Mouse (Mus musculus): Measurements from ENCODE around the gene Tollip.
A peak's percentile ranks its signal among the peaks of the same experiment; 100 is the strongest.
"Not testable (repeated sequence)": the region's sequence is repeated elsewhere in the genome, so short reads cannot be mapped to it uniquely, and the experiment has no call there.

The Tollip gene

GRCm38 (mm10) chr7:141928642-141929041 lies 10.3 kb upstream of the Tollip start:
- DNase-seq, result no peak

- peak; percentile 63 for DNase-seq
These were observed 6.6 kb upstream of the Tollip start for GRCm38 (mm10) chr7:141924917-141925316.

- not testable (repeated sequence) for DNase-seq
These were observed 5.8 kb upstream of the Tollip start for GRCm38 (mm10) chr7:141924121-141924520.

GRCm38 (mm10) chr7:141911305-141911704 lies 7.0 kb downstream of the Tollip start:
- no peak for DNase-seq

- no peak for DNase-seq
These were observed 9.7 kb downstream of the Tollip start for GRCm38 (mm10) chr7:141908591-141908990.

GRCm38 (mm10) chr7:141902791-141903190 lies 15.5 kb downstream of the Tollip start:
- DNase-seq, result no peak

- peak; percentile 99 for DNase-seq
These were observed 16.0 kb downstream of the Tollip start for GRCm38 (mm10) chr7:141902269-141902729.

- DNase-seq, result no peak
These were observed 16.5 kb downstream of the Tollip start for GRCm38 (mm10) chr7:141901825-141902224.

GRCm38 (mm10) chr7:141892151-141892550 lies 26.2 kb downstream of the Tollip start:
- DNase-seq, result peak; percentile 52

- DNase-seq, result no peak
These were observed 39.5 kb downstream of the Tollip start for GRCm38 (mm10) chr7:141878813-141879212.

- no peak for DNase-seq
These were observed 43.4 kb downstream of the Tollip start for GRCm38 (mm10) chr7:141874891-141875290.

- DNase-seq, result no peak
These were observed 47.8 kb downstream of the Tollip start for GRCm38 (mm10) chr7:141870553-141870952.

GRCm38 (mm10) chr7:141869644-141870043 lies 48.7 kb downstream of the Tollip start:
- no peak for DNase-seq

GRCm38 (mm10) chr7:141861046-141861445 lies 57.3 kb downstream of the Tollip start:
- no peak for DNase-seq

GRCm38 (mm10) chr7:141840354-141840753 lies 78.0 kb downstream of the Tollip start:
- DNase-seq, result no peak

- no peak for DNase-seq
These were observed 79.5 kb downstream of the Tollip start, which contains the start of gene Muc5b for GRCm38 (mm10) chr7:141838779-141839178. Gene Muc5b, plus strand, starts transcription at chr7:141839070.

- DNase-seq, result no peak
These were observed 81.9 kb downstream of the Tollip start for GRCm38 (mm10) chr7:141836423-141836822.

GRCm38 (mm10) chr7:141835941-141836340 lies 82.4 kb downstream of the Tollip start:
- DNase-seq, result no peak

Measured in cerebellum, adult 11-12 months (tissue).